Mouse (Mus musculus) mature B cell (primary cell): ENCODE results near the gene Tbc1d22b.

Experiments
- in situ Hi-C: fragments of 300-500 bp; cut with MboI; formaldehyde crosslinking; loops from 2 replicates; pipeline ENCODE4 v1.14.3; 2019

Gene Tbc1d22b

GRCm38 (mm10) chr17:29540426-29540825, 9.2 kb upstream of the Tbc1d22b start:
- in situ Hi-C loops: no loop called here

GRCm38 (mm10) chr17:29541419-29541818, 8.2 kb upstream of the Tbc1d22b start:
- in situ Hi-C loops: no loop called here

GRCm38 (mm10) chr17:29542831-29543690, 6.5 kb upstream of the Tbc1d22b start:
- in situ Hi-C loops: no loop called here

GRCm38 (mm10) chr17:29544064-29544463, 5.5 kb upstream of the Tbc1d22b start:
- in situ Hi-C loops: no loop called here

- in situ Hi-C loops: no loop called here
Observed at GRCm38 (mm10) chr17:29545241-29545640, 4.3 kb upstream of the Tbc1d22b start.

- in situ Hi-C loops: no loop called here
Observed at GRCm38 (mm10) chr17:29548494-29548893, 1.1 kb upstream of the Tbc1d22b start.

GRCm38 (mm10) chr17:29548994-29549393, 591 bp upstream of the Tbc1d22b start:
- in situ Hi-C loops: no loop called here

GRCm38 (mm10) chr17:29551019-29551418, 1.4 kb downstream of the Tbc1d22b start:
- in situ Hi-C loops: no loop called here

GRCm38 (mm10) chr17:29552162-29552732, 2.7 kb downstream of the Tbc1d22b start, which contains the start of gene Tmem217:
Gene Tmem217, minus strand, starts transcription at chr17:29552385.
- in situ Hi-C loops: no loop called here

- in situ Hi-C loops: no loop called here
Observed at GRCm38 (mm10) chr17:29554176-29554575, 4.6 kb downstream of the Tbc1d22b start.

GRCm38 (mm10) chr17:29556456-29556855, 6.9 kb downstream of the Tbc1d22b start:
- in situ Hi-C loops: no loop called here

- in situ Hi-C loops: no loop called here
Observed at GRCm38 (mm10) chr17:29556893-29557292, 7.3 kb downstream of the Tbc1d22b start.

GRCm38 (mm10) chr17:29558476-29558875, 8.9 kb downstream of the Tbc1d22b start:
- in situ Hi-C loops: no loop called here

GRCm38 (mm10) chr17:29565521-29565920, 15.9 kb downstream of the Tbc1d22b start:
- in situ Hi-C loops: no loop called here

- in situ Hi-C loops: no loop called here
Observed at GRCm38 (mm10) chr17:29568435-29568834, 18.9 kb downstream of the Tbc1d22b start.

GRCm38 (mm10) chr17:29569831-29570230, 20.2 kb downstream of the Tbc1d22b start:
- in situ Hi-C loops: no loop called here

- in situ Hi-C loops: no loop called here
Observed at GRCm38 (mm10) chr17:29579579-29580126, 30.1 kb downstream of the Tbc1d22b start.

- in situ Hi-C loops: no loop called here
Observed at GRCm38 (mm10) chr17:29583569-29583968, 34.0 kb downstream of the Tbc1d22b start.

GRCm38 (mm10) chr17:29584306-29584705, 34.7 kb downstream of the Tbc1d22b start:
- in situ Hi-C loops: no loop called here

- in situ Hi-C loops: no loop called here
Observed at GRCm38 (mm10) chr17:29584737-29585136, 35.2 kb downstream of the Tbc1d22b start.

GRCm38 (mm10) chr17:29585446-29585845, 35.9 kb downstream of the Tbc1d22b start:
- in situ Hi-C loops: no loop called here

- in situ Hi-C loops: no loop called here
Observed at GRCm38 (mm10) chr17:29586921-29587320, 37.3 kb downstream of the Tbc1d22b start.
